Comparison of ENCODE assay signal across 8 mouse cellular contexts in genomic region chr6:6955764-6956561, GRCm38 (mm10). TPM values are rescaled to one million over a fixed set of nuclear protein-coding genes. Genes with fewer than 3 reads are reported as not detected.
DNase-seq lines count a peak whose midpoint lies in the region; ATAC-seq lines count a peak whose summit lies in the region.

Gene Sdhaf3, plus strand, starts transcription at chr6:6956004.

- peak; percentile 99 for ATAC-seq in hindbrain, embryonic 11.5 days (ENCODE audit: low FRiP score)

- H3K4me2 ChIP-seq in hindbrain, embryonic 11.5 days (replicated peaks; ENCODE audit: low read depth, low read length), result peak within 1 kb of the TSS; percentile 71

- 0 out of 2 replicates have a peak within 1 kb of the TSS, but pooled peaks have one; percentile 51 for H3K27ac ChIP-seq in hindbrain, embryonic 11.5 days (ENCODE audit: low read depth, low read length)

- peak within 1 kb of the TSS; percentile 68 for H3K4me3 ChIP-seq in hindbrain, embryonic 11.5 days (ENCODE audit: low read depth, low read length)

- WGBS in hindbrain, embryonic 11.5 days, result under 1% methylated on average over 52 of the region's 52 CpGs

- H3K9ac ChIP-seq in hindbrain, embryonic 11.5 days (ENCODE audit: low read depth, low read length), result peak within 1 kb of the TSS; percentile 75

- H3K27me3 ChIP-seq in hindbrain, embryonic 11.5 days (ENCODE audit: control insufficient read depth, insufficient read depth, low read length), result no peaks in the 10 kb centered on the region

- no peaks in the 10 kb centered on the region for H3K4me1 ChIP-seq in hindbrain, embryonic 11.5 days (replicated peaks; ENCODE audit: control insufficient read depth, insufficient read depth, low read length)

- no peaks in the 10 kb centered on the region for H3K9me3 ChIP-seq in hindbrain, embryonic 11.5 days (ENCODE audit: control insufficient read depth, low read length)

- DNase-seq in Muller cell, postnatal 12 days (ENCODE audit: inconsistent ontology term), result peak; percentile 97
- DNase-seq in cerebellum, adult 9-11 months, result peak; percentile 96
- DNase-seq in frontal cortex, adult 2 months (ENCODE audit: extremely low spot score in 1 of 2, low spot score in 1 of 2), result peak; percentile 93 to 98
- peak; percentile 98 for DNase-seq in hindbrain, embryonic 11.5 days (ENCODE audit: low spot score)
- peak; percentile 94 to 95 for DNase-seq in layer of hippocampus, postnatal 10 days (ENCODE audit: low spot score in 2 of 2)
- DNase-seq in lung, postnatal 10 days, result peak; percentile 98
- peak; percentile 93 for DNase-seq in ovary, postnatal 36 days (ENCODE audit: low spot score)
- peak; percentile 96 for DNase-seq in thymus, postnatal 25 days

- no peaks in the 10 kb centered on the region for H3K36me3 ChIP-seq in hindbrain, embryonic 11.5 days (ENCODE audit: control insufficient read depth, insufficient read depth, low read length)

RNA-seq across cellular contexts. Expression of gene Sdhaf3, which starts in this region (rescaled TPM):
- 3.4 and 3.7 TPM in 2 replicates for polyA plus RNA-seq in frontal cortex, adult 2 months (2012; rRNA removed)
- polyA plus RNA-seq in hindbrain, embryonic 11.5 days (2014; fragmentation: Nextera tagmentation; extraction: Ambion mirVana), result 7.9 and 9.0 TPM in 2 replicates
- total RNA-seq in layer of hippocampus, postnatal 10 days (2021), result 1 to 10 TPM; 4.6 to 4.7 TPM

Comparison
In these comparisons a context has a peak if more than half of its experiments do, and no peak if none do; other contexts are left out.
1. Peak in every context shown above with its lines: DNase-seq, ATAC-seq, H3K4me3 ChIP-seq and H3K27ac ChIP-seq.